Mouse (Mus musculus) gastrocnemius, postnatal 10 days (tissue): ENCODE measurements around the gene Ccm2l. TPM values are rescaled to one million over a fixed set of nuclear protein-coding genes. Genes with fewer than 3 reads are reported as not detected.
A peak's percentile ranks its signal among the peaks of the same experiment; 100 is the strongest.

ENCODE experiments used
- DNase-seq: peaks from one replicate; pipeline ENCODE4 v3.0.0; 2021; ENCODE audit warnings: mixed read lengths
- total RNA-seq, 2 experiments: library from RNA; stranded (reverse); gene quantifications; 2 replicates each; pipeline ENCODE4 v1.2.3; 2021

Ccm2l gene
- total RNA-seq, 2 experiments from 2014 or later, result 7.6 to 12.6 TPM

GRCm38 (mm10) chr2:153090551-153091165, 24.9 kb downstream of the Ccm2l start:
- no peak for DNase-seq

- DNase-seq, result no peak
Observed at GRCm38 (mm10) chr2:153107046-153107766, 41.5 kb downstream of the Ccm2l start.

- no peak for DNase-seq
Observed at GRCm38 (mm10) chr2:153107802-153108201, 42.0 kb downstream of the Ccm2l start.

DNA sequence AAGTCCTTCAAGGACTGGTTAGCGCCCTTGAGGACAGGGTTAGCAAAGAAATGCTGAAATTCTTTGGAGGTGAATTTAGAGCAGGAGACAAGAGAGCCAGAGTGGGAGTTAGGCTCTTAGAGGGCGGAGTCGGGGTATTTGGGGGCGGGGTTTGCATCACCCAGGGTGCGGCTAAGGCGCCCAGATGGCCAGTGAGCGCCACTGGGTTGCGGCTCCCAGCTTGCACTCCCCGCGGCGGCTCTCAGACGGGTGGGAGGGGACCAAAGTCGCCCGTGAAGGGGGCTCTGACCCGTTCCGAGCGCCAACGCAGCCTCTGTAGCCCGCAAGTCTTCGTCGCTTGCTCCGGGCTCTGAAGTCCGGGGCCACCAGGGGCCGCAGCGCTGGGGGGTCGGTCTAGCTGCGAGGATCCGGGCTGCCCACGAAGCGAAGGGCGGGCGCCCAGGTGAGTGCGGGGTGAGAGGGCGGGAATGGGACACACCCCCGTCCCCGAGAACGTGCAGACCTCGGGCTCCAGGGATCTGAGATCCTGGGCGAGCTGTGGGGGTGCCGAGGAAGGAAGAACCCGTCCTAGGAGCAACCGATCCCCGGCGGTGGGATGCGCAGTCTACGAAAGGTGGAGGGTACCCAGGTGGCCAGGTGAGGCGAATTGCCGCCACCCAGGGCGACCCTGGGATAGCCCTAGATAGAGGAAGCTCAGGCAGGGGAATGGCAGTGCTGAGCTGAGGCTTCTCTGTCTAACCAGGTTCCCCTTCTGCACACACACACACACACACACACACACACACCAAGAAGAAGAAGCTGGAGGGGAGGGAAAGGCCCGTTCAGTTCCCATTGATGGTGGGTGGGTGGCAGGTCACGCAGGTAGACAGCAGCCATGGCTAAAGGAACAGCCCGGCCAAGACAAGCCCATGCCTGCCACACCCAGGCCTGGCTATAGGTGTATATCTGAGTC, 42.8 kb downstream of the Ccm2l start, which contains the start of gene Hck:
Hck (plus strand) TSS at position 156 of the 952 bp plus-strand sequence.
- DNase-seq, result peak; percentile 56

DNA sequence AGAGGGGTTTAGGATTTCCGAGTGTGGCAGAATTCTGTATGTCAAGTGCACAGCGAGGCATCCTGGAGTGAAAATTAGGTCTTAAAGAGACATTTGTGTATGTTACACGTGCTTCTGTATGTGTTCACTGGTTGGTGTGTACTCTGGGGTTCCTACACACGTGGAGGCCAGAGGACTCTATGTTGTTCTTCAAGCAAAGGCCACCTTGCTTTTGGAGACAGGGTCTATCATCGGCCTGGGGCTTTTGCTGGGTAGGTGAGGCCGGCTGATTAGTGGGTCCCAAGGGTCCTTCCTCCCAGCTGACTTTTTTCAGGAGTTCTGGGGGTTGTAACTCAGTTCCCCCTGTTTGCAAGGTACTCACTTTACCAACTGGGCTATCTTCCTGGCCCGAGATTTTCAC, 43.8 kb downstream of the Ccm2l start:
- DNase-seq, result no peak

DNA sequence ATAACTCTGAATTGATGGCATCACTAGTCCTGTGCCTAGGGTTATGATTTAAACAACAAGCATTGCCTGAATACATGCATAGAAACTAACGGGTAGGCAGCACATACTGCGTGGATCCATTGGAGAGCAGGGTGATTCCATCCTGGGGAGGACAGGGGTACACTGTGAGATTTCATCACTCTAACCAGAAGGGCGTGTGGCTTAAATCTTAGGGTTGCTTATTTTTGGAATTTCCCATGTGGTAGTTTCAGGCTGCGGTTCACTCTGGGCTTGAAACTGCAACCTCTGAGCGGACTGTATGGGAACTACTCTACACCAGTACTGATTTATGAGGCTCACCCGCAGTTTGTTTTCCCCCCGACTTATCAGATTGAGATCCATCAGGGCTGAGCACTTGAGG, 45.5 kb downstream of the Ccm2l start:
- DNase-seq, result no peak

DNA sequence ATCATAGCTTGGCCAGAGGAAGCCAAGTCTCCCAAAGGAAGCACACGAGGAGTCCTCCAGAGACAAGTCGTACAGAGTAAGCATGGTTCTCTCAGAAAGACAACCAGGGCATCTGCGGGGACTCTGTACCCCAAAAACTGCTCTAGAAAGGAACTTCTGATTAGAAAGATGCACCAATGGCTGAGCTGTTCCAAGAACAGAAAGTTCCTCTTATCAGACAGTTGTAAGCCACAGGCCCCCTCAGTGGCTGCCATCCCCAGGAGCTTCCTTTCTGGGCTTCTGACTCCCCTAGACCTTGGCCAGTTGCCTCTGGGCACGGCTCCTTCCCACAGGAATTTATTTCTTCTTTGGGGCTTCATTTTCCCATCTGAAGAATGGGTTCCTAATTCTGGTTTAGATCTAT, 49.9 kb downstream of the Ccm2l start:
- no peak for DNase-seq

- no peak for DNase-seq
Observed at GRCm38 (mm10) chr2:153117051-153117486, 51.3 kb downstream of the Ccm2l start.

GRCm38 (mm10) chr2:153119488-153119887, 53.7 kb downstream of the Ccm2l start:
- DNase-seq, result no peak

- no peak for DNase-seq
Observed at GRCm38 (mm10) chr2:153120126-153120525, 54.4 kb downstream of the Ccm2l start.

DNA sequence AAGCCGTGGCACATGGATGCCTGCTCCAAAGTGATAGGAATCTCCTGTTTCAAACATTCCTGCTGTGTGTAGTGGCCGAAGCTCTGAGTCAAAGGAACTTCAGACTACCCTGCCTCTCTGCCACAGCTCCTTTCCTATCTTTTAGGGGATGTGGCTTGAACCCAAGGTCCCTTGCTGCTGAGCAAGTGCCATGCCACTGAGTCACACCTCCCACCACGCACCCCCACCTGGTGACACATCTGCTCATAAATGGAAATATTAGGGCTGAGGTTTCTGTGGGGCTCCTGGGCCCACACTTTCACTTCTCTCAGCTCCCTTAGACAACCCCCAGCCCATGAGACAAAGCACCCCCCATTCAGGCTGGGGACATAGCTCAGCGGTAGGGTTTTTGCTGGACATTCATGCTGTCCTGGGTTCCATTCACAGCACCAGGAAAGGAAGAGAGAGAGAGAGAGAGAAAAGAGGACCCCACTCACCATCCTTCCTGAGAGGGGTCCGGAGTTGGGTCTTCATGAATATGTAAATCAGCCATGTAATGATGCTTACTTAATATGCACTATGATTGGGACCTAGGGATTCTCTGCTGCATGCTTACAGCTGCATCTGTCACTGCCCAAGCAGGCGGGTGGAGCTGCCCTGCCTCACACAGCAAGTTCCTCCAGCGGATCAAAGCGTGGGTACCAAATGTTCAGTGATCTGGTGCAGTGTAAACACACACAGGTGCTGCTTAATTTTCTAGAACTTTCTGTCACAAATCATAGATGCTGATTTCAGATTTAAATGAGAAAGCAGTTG, 56.3 kb downstream of the Ccm2l start:
- no peak for DNase-seq

- no peak for DNase-seq
Observed at GRCm38 (mm10) chr2:153122701-153123100, 56.9 kb downstream of the Ccm2l start.

GRCm38 (mm10) chr2:153125875-153126274, 60.1 kb downstream of the Ccm2l start:
- DNase-seq, result no peak

GRCm38 (mm10) chr2:153131019-153131418, 65.3 kb downstream of the Ccm2l start:
- DNase-seq, result peak; percentile 21

Other genes with a start within 250 kb of the Ccm2l start
- gene Bcl2l1, start 234.2 kb upstream of the Ccm2l start, total RNA-seq, result 10 to 100 TPM; 19.6 to 21.4 TPM
- 10 to 100 TPM; 10.4 to 12.8 TPM for gene Tpx2, start 218.0 kb upstream of the Ccm2l start, total RNA-seq
- gene Mylk2, start 154.6 kb upstream of the Ccm2l start, total RNA-seq, result 100 to 1,000 TPM; 111 to 112 TPM
- gene Foxs1, start 132.7 kb upstream of the Ccm2l start, total RNA-seq, result 1 to 10 TPM; 4.6 to 6.5 TPM
- 1 to 10 TPM; 2.5 to 3.1 TPM for gene Dusp15, start 114.3 kb upstream of the Ccm2l start, total RNA-seq
- not detected for gene Ttll9, start 103.5 kb upstream of the Ccm2l start, total RNA-seq
- 10 to 100 TPM; 58.6 to 61.5 TPM for gene Pdrg1, start 50.5 kb upstream of the Ccm2l start, total RNA-seq
- gene Xkr7, start 34.1 kb upstream of the Ccm2l start, total RNA-seq, result under 1 TPM; 0.41 to 0.42 TPM
- gene Hck, start 42.5 kb downstream of the Ccm2l start, total RNA-seq, result 1 to 10 TPM in 1 of 2 experiments, under 1 TPM in 1; 0.85 to 2.3 TPM
- 10 to 100 TPM; 49.4 to 67.7 TPM for gene Tm9sf4, start 95.3 kb downstream of the Ccm2l start, total RNA-seq
- gene Tspyl3, start 159.5 kb downstream of the Ccm2l start, total RNA-seq, result 1 to 10 TPM; 2.5 to 2.7 TPM
- 10 to 100 TPM in 1 of 2 experiments, 1 to 10 TPM in 1; 8.3 to 11.9 TPM for gene Plagl2, start 175.5 kb downstream of the Ccm2l start, total RNA-seq
- 10 to 100 TPM; 24.1 to 29.2 TPM for gene Pofut1, start 175.6 kb downstream of the Ccm2l start, total RNA-seq
- 1 to 10 TPM; 6.0 to 6.9 TPM for gene Kif3b, start 225.5 kb downstream of the Ccm2l start, total RNA-seq